Mouse (Mus musculus) neural tube, embryonic 15.5 days (tissue): ENCODE results near the gene Gjb4. TPM values are rescaled to one million over a fixed set of nuclear protein-coding genes. Genes with fewer than 3 reads are reported as not detected.

Source experiments
- ATAC-seq: fragments of 200-750 bp; cut with Nextera tagmentation; 2 replicates; pipeline ENCODE4 v1.8.0; 2017; ENCODE audit warnings: mild to moderate bottlenecking, moderate TSS enrichment, moderate library complexity; ENCODE audit not compliant: low FRiP score
- H3K27ac ChIP-seq: fragments of 300-500 bp; sonication (generic); replicated peaks from 2 replicates; pipeline ENCODE4 v1.5.1; 2015; ENCODE audit warnings: mild to moderate bottlenecking, inconsistent platforms
- H3K27me3 ChIP-seq: fragments of 300-500 bp; sonication (generic); replicated peaks from 2 replicates; pipeline ENCODE4 v1.6.1; 2015; ENCODE audit warnings: inconsistent platforms
- H3K36me3 ChIP-seq: fragments of 300-500 bp; sonication (generic); 2 replicates; pipeline ENCODE4 v1.6.1; 2015; ENCODE audit warnings: inconsistent platforms
- H3K4me1 ChIP-seq: fragments of 300-500 bp; sonication (generic); 2 replicates; pipeline ENCODE4 v1.6.1; 2015; ENCODE audit warnings: inconsistent platforms
- H3K4me2 ChIP-seq: fragments of 300-500 bp; sonication (generic); 2 replicates; pipeline ENCODE4 v1.6.1; 2015; ENCODE audit warnings: inconsistent platforms, mild to moderate bottlenecking, moderate library complexity
- H3K4me3 ChIP-seq: fragments of 300-500 bp; sonication (generic); replicated peaks from 2 replicates; pipeline ENCODE4 v1.5.1; 2015; ENCODE audit warnings: mild to moderate bottlenecking, inconsistent platforms
- H3K9ac ChIP-seq: fragments of 300-500 bp; sonication (generic); replicated peaks from 2 replicates; pipeline ENCODE4 v1.6.1; 2015; ENCODE audit warnings: mild to moderate bottlenecking, inconsistent platforms
- H3K9me3 ChIP-seq: fragments of 300-500 bp; sonication (generic); replicated peaks from 2 replicates; pipeline ENCODE4 v1.6.1; 2016; ENCODE audit warnings: inconsistent platforms
- WGBS: fragments of 180-500 bp; shearing (Covaris S2); methylation state at CpG from one replicate; pipeline ENCODE4 v1.1.7; 2015; ENCODE audit warnings: mixed read lengths; 5-methylcytosine and 5-hydroxymethylcytosine counted together
- polyA plus RNA-seq: library from polyadenylated mRNA; unstranded; fragments of >200 nt; fragmentation: Nextera tagmentation; extraction: Ambion mirVana; gene quantifications from 2 replicates; pipeline ENCODE4 v1.2.1, GENCODE M21; 2015

The Gjb4 gene
- polyA plus RNA-seq, result 0.13 TPM in 1 of 2 replicates, not detected in the other

DNA sequence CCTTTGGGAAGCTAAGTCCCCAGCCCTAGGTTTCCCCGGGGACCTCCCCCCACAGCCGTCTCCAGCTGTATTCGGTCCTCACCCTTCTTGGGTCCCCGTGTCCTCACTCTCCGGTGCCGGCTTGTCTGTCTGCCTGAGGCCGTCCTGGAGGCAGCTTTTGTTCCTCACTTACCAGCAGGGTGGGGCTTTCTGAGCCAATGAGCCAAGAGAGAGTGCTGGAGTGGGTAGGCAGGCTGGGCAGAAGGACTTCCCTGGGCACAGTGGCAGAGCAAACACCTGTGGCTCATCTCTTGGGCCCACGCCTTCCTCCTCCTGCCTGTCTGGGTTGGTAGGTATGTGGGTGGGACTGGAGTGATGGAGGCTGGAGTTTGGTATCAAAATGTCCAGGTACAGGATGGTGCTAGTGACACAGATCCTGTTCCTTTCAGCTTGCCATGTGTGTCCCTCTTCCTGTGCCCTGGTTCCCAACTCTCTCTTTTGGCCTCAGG, at the start of gene Gjb4:
Gene Gjb4 (minus strand): TSS at position 131 of the 488 bp plus-strand sequence.
- no peaks in the 10 kb centered on the region for H3K27me3 ChIP-seq
- no peak for ATAC-seq
- H3K36me3 ChIP-seq, result no peaks in the 10 kb centered on the region
- WGBS, result 50% methylated on average over 8 of the region's 8 CpGs
- no peak within 1 kb of the TSS for H3K27ac ChIP-seq
- H3K4me3 ChIP-seq, result no peak within 1 kb of the TSS
- no peak within 1 kb of the TSS for H3K9ac ChIP-seq
- H3K9me3 ChIP-seq, result no peaks in the 10 kb centered on the region
- no peak within 1 kb of the TSS for H3K4me2 ChIP-seq
- no peaks in the 10 kb centered on the region for H3K4me1 ChIP-seq

- Histone ChIP-seq H3K27ac (no peak overlapping the region), H3K36me3 (no peaks in the 10 kb centered on the region), H3K4me3 (no peak overlapping the region), H3K9me3 (no peaks in the 10 kb centered on the region), H3K9ac (no peak overlapping the region), H3K4me2 (no peak overlapping the region), H3K4me1 (peaks cover 20% of the 10 kb centered on the region; the same call in 1 of the 2 replicates), H3K27me3 (no peaks in the 10 kb centered on the region)
- WGBS, result 62% methylated on average over 3 of the region's 3 CpGs
- ATAC-seq, result 0 out of 2 replicates have a peak, but pooled peaks have one; percentile 66
Observed at GRCm38 (mm10) chr4:127402614-127403013, 48.7 kb upstream of the Gjb4 start.

DNA sequence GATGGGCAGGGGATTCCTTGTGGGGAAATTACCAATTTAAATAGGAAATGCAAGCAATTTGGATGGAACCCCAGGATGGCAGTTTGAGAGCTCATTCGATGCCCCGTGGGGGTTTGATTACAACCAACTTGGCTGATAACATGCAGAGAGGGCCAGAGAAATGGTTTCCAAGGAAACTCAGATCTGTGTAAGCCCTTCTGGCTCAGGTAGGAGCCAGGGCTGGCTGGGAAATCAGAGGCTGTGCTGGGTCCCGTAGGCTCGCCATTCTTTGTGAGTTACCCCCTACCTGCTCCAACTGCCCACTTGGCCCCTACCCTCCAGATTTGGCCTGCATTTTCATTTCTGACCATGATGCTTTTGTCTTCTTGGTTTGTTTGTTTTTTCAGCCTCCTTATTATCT, 48.3 kb upstream of the Gjb4 start:
- Histone ChIP-seq H3K4me3 (no peak overlapping the region), H3K4me2 (no peak overlapping the region), H3K4me1 (peaks cover 20% of the 10 kb centered on the region; the same call in 1 of the 2 replicates), H3K36me3 (no peaks in the 10 kb centered on the region), H3K27me3 (no peaks in the 10 kb centered on the region), H3K27ac (no peak overlapping the region), H3K9ac (no peak overlapping the region), H3K9me3 (no peaks in the 10 kb centered on the region)
- 0 out of 2 replicates have a peak, but pooled peaks have one; percentile 53 for ATAC-seq
- WGBS, result 71% methylated on average over 4 of the region's 4 CpGs

GRCm38 (mm10) chr4:127400165-127401145, 46.6 kb upstream of the Gjb4 start:
- ATAC-seq, result no peak; the same call in 1 of the 2 replicates
- H3K4me3 ChIP-seq, result no peak overlapping the region
- 0 out of 2 replicates have a peak overlapping the region, but pooled peaks have one; percentile 13 for H3K27ac ChIP-seq
- H3K4me2 ChIP-seq, result no peak overlapping the region
- H3K4me1 ChIP-seq, result peaks cover 20% of the 10 kb centered on the region; the same call in 1 of the 2 replicates
- H3K9me3 ChIP-seq, result no peaks in the 10 kb centered on the region
- WGBS, result 67% methylated on average over 11 of the region's 11 CpGs
- no peak overlapping the region for H3K9ac ChIP-seq
- H3K27me3 ChIP-seq, result no peaks in the 10 kb centered on the region
- no peaks in the 10 kb centered on the region for H3K36me3 ChIP-seq

DNA sequence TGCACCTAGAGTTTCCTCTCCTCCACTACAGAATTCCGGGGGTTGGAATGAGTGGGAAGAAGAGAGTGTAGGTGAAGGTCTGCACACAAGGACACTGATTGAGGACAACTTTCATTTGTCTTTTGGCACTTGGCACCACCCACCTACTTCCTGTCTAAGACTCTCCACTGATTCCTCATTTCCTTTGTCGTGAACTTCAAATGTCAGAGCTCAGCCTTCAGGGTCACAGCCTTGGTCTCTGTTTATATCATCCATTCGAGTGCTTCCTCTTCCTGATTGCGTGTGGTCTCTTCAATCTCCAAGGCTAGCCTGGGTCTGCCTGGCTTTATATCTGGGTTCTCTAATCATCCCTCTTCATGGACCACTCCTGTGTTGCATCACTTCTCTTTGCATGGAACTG, 41.7 kb upstream of the Gjb4 start:
- ATAC-seq, result no peak
- 76% methylated on average over 4 of the region's 4 CpGs for WGBS
- H3K4me3 ChIP-seq, result no peak overlapping the region
- no peak overlapping the region for H3K27ac ChIP-seq
- H3K4me1 ChIP-seq, result 0 out of 2 replicates have a peak, but pooled peaks cover 4% of the 10 kb centered on the region
- H3K9me3 ChIP-seq, result no peaks in the 10 kb centered on the region
- no peak overlapping the region for H3K9ac ChIP-seq
- no peaks in the 10 kb centered on the region for H3K27me3 ChIP-seq
- H3K4me2 ChIP-seq, result no peak overlapping the region
- H3K36me3 ChIP-seq, result no peaks in the 10 kb centered on the region

GRCm38 (mm10) chr4:127389645-127390044, 35.8 kb upstream of the Gjb4 start:
- Histone ChIP-seq H3K36me3 (no peaks in the 10 kb centered on the region), H3K9me3 (no peaks in the 10 kb centered on the region), H3K4me2 (peak overlapping the region; percentile 21), H3K9ac (no peak overlapping the region), H3K27me3 (no peaks in the 10 kb centered on the region), H3K4me3 (no peak overlapping the region), H3K27ac (no peak overlapping the region), H3K4me1 (peaks cover 12% of the 10 kb centered on the region)
- ATAC-seq, result no peak
- WGBS, result 12% methylated on average over 13 of the region's 13 CpGs

- Histone ChIP-seq H3K9ac (no peak overlapping the region), H3K36me3 (no peaks in the 10 kb centered on the region), H3K4me3 (no peak overlapping the region), H3K27ac (no peak overlapping the region), H3K9me3 (no peaks in the 10 kb centered on the region), H3K4me1 (peaks cover 10% of the 10 kb centered on the region; the same call in 1 of the 2 replicates), H3K4me2 (no peak overlapping the region), H3K27me3 (no peaks in the 10 kb centered on the region)
- 43% methylated on average over 4 of the region's 4 CpGs for WGBS
- no peak for ATAC-seq
Observed at GRCm38 (mm10) chr4:127377344-127377743, 23.5 kb upstream of the Gjb4 start.

DNA sequence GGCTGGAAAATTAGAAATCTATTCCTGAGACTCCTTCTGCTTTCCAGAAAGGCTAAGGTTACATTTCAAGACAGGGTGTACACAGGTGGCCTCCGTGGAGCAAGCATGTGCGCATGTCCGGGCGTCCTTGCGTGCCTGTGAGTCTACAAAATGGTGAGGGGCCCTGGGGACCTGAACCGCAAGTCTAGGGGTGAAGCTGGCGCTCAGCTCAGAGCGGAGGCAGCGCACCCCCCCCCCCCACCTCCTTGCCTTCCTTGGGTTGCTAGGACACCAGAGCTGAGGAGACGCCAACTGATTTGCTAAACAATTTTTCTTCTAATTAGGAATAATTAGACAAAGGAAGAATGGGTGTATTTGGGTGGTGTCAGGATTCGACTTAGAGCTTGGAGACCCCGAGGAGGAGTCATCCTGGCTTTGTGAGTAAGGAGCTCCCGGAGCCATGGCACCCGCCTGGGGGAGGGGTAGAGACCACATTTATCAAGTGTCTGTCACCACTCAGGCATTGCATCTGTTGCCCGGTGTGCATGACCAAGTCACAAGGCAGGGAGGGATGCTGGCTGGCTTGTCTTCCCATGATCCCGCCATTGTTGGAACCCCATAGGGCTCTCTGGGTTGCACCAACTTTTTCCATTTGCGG, 21.8 kb upstream of the Gjb4 start:
- no peak for ATAC-seq
- 0 out of 2 replicates have a peak overlapping the region, but pooled peaks have one; percentile 2 for H3K4me2 ChIP-seq
- H3K4me1 ChIP-seq, result peaks cover 10% of the 10 kb centered on the region; the same call in 1 of the 2 replicates
- H3K27me3 ChIP-seq, result 0 out of 2 replicates have a peak, but pooled peaks cover 5% of the 10 kb centered on the region
- no peaks in the 10 kb centered on the region for H3K36me3 ChIP-seq
- H3K4me3 ChIP-seq, result no peak overlapping the region
- no peaks in the 10 kb centered on the region for H3K9me3 ChIP-seq
- no peak overlapping the region for H3K9ac ChIP-seq
- 54% methylated on average over 17 of the region's 17 CpGs for WGBS
- no peak overlapping the region for H3K27ac ChIP-seq

DNA sequence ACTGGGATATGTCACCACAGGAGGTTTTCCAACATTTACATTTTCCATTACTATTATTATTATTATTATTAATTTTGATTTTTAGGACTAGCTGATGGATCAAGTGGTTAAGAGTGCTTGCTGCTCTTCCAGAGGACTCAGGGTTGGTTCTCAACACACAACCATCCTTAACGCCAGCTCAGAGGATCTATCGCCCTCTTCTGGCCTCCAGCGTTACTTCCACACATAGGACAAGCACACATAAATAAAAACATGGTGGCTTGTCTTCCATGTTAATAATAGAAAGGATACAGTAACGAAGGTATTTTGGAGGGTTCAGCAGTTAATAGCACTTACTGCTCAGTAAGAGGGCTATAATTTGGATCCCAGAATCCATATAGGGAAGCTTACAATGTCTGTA, 20.8 kb upstream of the Gjb4 start:
- Histone ChIP-seq H3K27me3 (0 out of 2 replicates have a peak, but pooled peaks cover 5% of the 10 kb centered on the region), H3K36me3 (no peaks in the 10 kb centered on the region), H3K4me2 (no peak overlapping the region), H3K9me3 (no peaks in the 10 kb centered on the region), H3K9ac (no peak overlapping the region), H3K4me3 (no peak overlapping the region), H3K27ac (no peak overlapping the region), H3K4me1 (peaks cover 10% of the 10 kb centered on the region; the same call in 1 of the 2 replicates)
- 83% methylated on average over 4 of the region's 4 CpGs for WGBS
- ATAC-seq, result no peak

DNA sequence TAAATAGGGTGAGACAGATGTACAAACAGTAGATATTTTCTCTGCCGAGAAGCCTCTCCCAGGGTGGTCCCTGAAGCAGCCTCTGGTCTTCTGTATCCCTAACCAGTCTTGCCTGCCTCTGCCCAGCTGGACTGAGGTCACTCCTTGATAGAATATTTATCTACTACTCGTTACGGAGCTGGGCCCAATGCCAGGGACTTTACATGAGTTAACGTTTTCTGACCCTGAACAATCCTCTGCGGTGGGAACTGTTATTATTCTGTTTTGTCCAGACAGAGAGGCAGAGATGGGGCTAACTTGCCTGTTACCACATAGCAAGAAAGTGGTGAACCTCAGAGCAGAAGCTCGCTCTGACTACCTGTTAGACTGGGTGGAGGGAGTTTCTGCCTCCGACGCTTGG, 19.6 kb upstream of the Gjb4 start:
- Histone ChIP-seq H3K4me3 (no peak overlapping the region), H3K27ac (no peak overlapping the region), H3K9ac (no peak overlapping the region), H3K4me1 (peaks cover 17% of the 10 kb centered on the region; the same call in 1 of the 2 replicates), H3K4me2 (no peak overlapping the region), H3K36me3 (no peaks in the 10 kb centered on the region), H3K9me3 (no peaks in the 10 kb centered on the region), H3K27me3 (0 out of 2 replicates have a peak, but pooled peaks cover 5% of the 10 kb centered on the region)
- WGBS, result 50% methylated on average over 8 of the region's 8 CpGs
- no peak for ATAC-seq

DNA sequence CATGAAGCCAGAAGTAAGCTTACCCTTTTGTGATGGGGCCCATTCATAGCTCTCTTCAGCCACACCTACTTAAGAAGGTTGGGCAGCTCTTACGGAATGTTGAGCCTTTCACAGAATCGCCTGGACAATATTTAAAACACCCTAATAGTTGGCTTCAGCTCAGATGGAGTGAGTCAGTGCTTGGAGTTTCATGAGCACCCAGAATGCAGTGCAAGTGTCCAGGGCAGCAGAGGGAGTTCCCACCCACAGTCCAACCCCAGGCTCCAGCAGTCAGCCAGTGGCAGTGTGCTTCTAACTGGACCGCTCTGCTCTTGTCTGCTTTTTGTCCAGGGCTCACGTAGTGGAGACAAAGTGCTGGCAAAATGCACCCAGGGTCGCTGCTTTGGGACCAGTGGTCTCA, 17.7 kb upstream of the Gjb4 start:
- WGBS, result 77% methylated on average over 5 of the region's 5 CpGs
- Histone ChIP-seq H3K9ac (no peak overlapping the region), H3K4me2 (no peak overlapping the region), H3K27me3 (0 out of 2 replicates have a peak, but pooled peaks cover 5% of the 10 kb centered on the region), H3K27ac (no peak overlapping the region), H3K9me3 (no peaks in the 10 kb centered on the region), H3K36me3 (no peaks in the 10 kb centered on the region), H3K4me1 (peaks cover 18% of the 10 kb centered on the region; the same call in 1 of the 2 replicates), H3K4me3 (no peak overlapping the region)
- ATAC-seq, result no peak
